Mouse (Mus musculus): ENCODE data around the gene Traf2. TPM values are rescaled to one million over a fixed set of nuclear protein-coding genes. Genes with fewer than 3 reads are reported as not detected.
A peak's percentile ranks its signal among the peaks of the same experiment; 100 is the strongest.
"Not testable (repeated sequence)": the region's sequence is repeated elsewhere in the genome, so short reads cannot be mapped to it uniquely, and the experiment has no call there.

Gene Traf2
- total RNA-seq, 4 experiments from 2014 or later = 12.0 to 18.8 (median 15.2) TPM

DNA sequence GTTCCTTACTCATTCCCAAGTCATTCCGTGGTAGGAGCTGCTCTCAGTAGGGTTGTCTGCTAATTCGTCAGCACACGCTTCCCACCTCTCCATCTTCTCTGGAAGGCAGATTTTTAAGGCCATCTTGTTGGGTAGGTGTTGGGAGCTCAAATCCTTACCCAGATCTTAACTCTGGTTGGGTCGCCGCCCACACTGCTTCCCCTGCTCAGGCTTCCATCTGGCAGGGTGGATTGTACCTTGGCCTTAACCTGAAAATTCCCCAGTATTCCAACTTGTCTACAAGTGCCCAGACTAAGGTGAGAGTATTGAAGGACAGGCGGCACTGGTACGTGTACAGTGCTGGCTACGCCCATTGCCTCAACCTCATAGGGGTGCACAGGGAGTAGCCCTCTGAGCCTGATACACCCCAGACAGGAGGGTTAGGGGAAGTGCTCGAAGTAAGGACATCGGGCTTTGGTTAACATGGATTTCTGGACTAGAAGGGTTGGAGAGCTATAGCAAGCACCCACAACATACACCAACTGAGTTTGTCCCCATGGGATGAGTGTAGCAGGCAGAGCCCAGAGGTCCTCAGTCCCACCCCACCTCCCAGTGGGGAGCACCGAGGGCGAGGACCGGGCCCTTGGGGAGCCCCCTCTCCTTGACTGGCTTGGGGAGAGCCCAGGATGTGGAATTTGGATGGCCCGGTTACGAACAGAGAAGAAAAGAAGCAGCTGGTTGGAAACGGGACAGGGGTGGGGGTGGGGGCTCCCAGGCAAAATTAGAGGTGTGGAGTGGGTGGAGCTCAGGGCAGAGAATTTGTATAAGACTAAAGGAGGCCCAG, 29.5 kb upstream of the Traf2 start:
- no peak for DNase-seq (ENCODE audit: low spot score in 2 of 2)

DNA sequence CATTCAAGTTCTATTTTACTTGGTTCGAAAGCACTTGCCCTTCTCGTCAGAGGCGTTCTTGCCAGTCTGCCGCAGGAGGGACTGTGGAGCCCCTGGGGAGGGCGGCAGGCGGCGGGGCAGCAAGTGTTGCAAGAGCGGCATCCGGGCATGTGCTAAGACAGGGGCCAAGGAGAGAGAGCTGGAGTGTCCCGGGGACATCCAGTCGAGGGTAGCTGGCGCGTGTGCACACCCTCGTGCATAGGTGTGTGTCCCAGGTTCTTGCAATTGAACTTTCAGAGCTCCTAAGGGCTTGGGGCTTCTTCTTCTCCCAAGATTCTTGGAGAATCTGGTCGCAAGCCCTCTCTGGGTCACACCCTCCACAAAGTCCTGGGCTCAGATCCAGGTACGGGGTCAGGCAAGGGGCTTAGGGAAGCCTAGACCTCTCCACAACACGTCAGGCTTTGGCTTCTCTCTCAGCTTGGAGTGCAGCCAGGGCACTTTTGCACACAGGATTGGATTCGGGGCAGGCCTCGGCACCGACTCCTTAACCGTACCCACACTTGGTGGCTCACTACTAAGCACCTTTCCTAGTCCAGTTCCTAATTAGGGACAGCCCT, 28.8 kb upstream of the Traf2 start:
- DNase-seq (ENCODE audit: low spot score in 2 of 2) = no peak

DNA sequence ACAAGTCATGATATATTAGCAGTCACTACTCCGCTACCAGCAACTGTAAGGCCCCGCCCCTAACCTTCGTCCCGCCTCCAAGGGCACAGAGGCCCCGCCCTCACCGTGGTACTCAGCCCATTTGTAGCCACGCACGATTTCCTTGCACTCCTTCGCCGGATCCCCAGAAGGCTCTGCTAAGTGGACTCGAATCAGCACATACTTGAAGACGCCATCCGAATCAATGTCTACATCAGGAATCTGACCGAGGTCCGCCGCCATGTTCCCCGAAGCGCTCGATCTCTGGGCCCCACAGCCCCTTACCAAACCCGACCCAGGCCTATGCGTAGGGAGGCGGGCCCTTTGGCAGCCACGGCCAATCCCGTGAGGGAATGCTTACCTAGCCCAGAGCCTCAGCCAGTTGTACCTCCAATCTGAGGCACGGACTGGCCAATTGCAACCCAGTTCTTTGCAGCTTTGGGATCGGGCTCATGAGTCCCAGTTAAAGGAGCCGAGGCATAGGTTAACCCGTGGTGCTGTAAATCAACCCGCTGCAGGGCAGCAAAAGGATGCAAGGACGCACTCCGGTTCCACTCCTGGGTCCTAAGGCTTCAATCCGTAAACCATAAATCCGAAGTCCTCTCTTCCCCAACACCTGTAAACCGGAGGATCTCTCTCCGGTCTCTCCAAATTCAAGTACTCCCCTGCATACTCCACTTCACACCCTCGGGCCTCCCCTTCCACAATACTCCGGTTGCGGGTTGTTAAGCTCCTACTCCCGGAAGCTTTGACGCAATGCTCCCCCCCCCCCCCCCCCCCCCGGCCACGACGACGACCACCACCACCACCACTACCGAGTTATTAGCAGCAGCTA, 28.1 kb upstream of the Traf2 start, which contains the start of the genes Mamdc4 and Phpt1:
TSS of gene Mamdc4 (minus strand) at position 267 of the 853 bp plus-strand sequence.
TSS of gene Phpt1 (minus strand) at position 646 of the 853 bp plus-strand sequence.
- DNase-seq (ENCODE audit: low spot score in 2 of 2) = peak; percentile 96 to 98

DNA sequence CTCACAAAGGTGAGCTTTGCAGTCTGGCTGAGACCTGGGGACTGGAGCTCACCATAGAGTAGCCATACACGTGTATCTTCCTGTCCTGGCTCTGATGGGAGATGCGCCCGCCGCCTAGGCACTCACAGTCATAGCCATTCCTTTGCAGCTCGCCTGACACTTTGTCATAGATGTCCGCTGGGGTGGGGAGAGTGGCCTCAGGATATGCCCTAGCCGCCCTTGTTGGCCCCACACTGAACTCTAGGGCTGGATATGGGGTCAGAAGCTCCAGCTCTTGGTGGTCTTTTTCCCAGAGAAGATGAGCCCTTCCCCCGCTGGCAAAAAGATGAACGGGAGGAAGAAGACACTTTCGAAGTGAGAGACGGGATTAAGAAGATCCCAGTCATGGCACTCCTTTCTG, 27.4 kb upstream of the Traf2 start:
- no peak for DNase-seq (ENCODE audit: low spot score in 2 of 2)

DNA sequence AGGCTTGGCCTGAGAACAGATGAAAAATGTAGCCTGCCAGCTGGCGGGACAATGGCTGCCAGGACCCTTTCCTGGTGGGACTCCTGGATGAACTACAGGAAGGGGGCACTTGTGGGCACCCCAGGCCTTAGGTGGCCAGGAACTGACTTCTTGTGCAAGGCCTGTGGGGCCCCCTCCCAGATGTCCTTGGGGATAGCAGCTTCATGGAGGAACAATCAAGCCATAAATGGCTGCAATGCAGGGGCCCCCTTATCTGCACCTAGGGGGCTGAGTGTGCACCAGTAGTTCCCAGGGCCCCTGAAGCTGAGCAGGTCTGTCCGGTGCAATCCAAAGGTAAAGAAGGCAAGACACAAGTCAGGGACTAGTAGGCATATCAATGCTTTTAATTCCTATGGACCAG, 26.3 kb upstream of the Traf2 start:
- DNase-seq (ENCODE audit: low spot score in 2 of 2) = no peak

DNA sequence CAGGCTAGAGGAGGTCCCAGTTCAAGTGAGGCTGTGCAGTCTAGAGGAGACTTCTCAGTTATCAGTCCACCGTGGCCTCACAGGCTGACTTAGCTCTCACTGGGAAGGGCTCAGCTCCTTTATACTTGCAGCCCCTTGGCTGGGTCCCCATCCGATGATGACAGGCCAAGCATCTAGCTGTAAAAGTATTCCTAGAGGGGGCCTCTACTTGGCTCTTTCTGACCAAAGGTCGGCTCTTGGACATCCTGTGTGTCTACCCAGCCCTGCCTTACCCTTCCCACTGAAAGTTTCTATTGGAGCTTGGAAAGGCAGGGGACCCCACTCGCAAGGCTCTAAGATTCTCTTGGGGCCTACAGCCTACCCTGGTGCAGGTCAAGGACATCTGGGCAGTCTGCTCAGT, 24.5 kb upstream of the Traf2 start:
- no peak for DNase-seq (ENCODE audit: low spot score in 2 of 2)

DNA sequence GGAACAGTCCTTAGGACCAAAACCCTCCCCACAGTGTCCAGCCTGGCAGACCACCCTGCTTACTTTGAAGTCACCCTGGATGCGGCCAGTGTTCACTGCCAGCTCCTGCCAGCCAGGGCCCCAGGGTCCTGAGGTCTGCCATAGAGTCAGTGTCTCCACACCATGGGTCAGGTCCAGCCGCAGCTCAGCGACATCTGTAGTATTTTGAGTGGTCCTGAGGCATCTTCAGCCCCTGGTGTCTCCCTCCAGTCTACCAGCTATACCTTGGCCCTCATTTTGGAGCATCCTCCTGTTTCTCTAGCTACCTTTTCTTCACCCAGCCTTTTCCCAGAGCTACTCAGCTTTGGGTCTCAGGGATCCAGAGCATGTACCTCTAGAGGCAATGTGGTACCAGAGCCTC, 22.6 kb upstream of the Traf2 start:
- DNase-seq (ENCODE audit: low spot score in 2 of 2) = no peak

DNA sequence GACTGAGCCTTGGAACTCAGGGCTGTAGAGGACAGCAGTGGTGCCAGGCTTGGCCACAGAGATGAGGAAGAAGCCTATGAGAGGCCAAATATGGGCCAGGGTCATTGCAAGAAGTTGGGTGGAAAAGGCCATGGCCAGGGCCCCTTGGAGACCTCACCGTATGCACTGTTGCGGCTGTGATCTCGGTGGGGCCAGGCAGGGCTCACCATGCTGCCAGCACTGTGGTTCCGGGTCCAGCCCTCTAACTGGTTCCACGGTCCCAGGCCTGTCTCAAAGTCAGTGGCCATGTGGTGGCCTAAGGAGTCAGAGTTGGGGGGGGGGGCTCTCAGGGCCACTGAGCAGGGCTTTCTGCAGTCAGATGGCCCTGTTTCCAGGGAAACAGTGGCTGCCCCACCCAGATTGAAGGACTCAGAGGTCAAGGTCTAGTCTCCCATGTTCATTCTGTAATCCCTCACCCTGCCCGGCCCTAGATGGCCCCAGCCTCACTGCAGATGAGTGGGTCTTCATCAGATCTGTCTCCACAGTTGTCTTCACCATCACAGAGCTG, 21.8 kb upstream of the Traf2 start:
- DNase-seq (ENCODE audit: low spot score in 2 of 2) = no peak

DNA sequence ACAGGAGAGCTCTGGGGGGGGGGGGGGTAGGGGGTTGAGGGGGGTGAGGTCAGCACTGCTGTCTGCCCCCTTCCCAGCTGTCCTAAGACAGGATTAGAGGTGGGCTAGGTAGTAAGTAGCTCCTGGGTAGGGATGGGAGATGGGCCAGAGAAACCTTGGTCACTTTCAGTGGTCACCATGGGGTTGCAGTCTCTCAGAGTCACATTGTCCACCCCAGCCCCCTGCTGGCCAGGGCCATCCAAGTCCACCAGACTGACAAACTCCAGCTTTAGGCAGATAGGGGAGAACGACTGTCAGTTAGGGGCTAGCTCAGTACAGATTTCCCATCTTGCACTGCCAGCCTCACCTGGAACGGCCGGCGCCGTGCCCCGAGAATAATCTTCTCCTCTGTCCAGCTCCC, 19.8 kb upstream of the Traf2 start:
- DNase-seq (ENCODE audit: low spot score in 2 of 2) = no peak

DNA sequence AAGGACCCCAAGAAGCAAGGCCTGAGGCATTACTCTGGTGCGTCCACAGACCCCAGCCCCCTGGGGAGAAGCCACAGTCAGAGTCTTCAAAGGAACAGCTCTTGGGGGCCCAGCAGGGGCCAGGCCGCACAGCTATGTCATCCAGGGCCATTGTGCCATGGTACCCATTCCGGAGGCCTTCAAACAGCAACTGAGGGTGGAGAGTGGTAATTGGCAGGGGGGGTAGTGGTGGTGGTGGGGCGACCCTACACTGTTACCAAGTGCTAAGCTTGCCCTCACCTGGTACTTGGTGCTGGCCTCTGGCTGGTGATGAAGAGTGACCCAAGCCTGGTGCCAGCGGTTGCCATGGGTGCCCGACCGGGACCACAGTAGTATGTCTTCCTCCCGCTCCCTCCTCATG, 19.0 kb upstream of the Traf2 start:
- DNase-seq (ENCODE audit: low spot score in 2 of 2) = no peak

DNA sequence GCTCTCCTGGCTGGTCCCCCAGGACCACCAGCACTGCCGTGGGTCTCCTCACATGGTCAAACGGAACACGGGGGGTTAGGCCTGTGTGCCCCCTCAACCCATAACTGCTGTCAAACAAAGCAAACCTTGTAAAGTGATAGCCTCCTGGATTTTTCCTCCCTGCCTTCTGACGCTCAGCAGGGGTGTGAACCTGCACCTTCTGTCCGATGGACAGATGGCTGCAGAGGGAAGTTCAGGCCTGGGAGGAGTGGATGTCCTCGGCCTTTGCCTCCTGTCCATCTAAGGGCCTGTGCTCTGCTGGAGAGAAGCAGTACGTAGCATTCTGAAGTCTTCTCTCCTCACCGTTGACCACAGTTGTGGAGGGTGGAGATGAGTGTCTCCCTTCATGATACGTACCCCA, 15.2 kb upstream of the Traf2 start:
- no peak for DNase-seq (ENCODE audit: low spot score in 2 of 2)

DNA sequence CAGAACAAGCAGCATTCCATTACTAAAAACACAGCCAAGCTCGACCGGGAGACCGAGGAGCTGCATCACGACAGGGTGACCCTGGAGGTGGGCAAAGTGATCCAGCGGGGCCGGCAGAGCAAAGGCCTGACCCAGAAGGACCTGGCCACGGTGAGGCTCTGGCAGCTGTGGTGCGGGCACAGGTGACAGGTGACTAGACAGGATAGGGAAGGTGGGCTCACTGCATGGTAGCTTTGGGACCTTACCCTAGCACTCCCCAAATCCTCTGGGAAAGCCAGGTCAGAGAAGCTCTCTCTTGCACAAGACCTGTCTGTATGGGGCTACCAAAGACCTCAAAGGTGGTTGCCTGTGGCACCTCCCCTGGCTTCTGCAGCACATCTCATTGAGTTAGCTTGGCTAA, 13.8 kb upstream of the Traf2 start:
- DNase-seq (ENCODE audit: low spot score in 2 of 2) = no peak

DNA sequence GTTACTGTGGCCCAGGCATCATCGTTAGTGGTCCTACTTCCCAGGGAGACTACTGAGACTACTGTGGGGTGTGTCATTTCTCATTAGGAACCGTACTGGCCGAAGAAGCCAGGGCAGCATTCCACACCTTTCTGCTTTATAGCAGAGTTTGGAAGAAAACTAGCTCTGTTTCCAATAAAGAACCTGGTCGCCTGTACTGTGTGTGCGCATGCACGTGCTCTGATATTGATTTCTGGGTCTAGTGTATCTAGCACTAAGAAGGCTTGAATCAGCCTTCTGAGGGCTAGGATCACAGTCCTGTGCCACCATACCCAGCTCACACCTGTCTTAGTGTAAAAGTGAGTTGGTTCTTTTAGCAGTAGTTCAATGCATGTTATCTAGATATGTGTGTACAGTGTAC, 12.0 kb upstream of the Traf2 start:
- no peak for DNase-seq (ENCODE audit: low spot score in 2 of 2)

DNA sequence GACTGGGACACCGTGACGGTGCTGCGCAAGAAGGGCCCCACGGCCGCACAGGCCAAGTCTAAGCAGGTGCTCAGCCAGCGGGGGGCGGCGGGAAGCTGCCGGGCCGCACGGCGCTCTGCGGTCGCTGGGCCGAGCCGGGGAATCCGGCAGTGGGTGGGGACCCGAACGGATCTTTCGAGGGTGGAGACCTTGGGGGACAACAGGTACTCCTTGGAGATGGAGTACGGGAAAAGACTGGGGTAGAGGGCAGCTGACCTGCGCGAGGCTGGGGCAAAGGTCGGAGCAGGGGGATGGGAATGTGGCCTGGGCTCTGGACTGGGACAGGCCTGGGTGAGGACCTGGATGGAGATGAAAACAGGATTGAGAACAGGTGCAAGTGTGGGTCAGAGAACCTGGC, 11.2 kb upstream of the Traf2 start:
- DNase-seq (ENCODE audit: low spot score in 2 of 2) = no peak

DNA sequence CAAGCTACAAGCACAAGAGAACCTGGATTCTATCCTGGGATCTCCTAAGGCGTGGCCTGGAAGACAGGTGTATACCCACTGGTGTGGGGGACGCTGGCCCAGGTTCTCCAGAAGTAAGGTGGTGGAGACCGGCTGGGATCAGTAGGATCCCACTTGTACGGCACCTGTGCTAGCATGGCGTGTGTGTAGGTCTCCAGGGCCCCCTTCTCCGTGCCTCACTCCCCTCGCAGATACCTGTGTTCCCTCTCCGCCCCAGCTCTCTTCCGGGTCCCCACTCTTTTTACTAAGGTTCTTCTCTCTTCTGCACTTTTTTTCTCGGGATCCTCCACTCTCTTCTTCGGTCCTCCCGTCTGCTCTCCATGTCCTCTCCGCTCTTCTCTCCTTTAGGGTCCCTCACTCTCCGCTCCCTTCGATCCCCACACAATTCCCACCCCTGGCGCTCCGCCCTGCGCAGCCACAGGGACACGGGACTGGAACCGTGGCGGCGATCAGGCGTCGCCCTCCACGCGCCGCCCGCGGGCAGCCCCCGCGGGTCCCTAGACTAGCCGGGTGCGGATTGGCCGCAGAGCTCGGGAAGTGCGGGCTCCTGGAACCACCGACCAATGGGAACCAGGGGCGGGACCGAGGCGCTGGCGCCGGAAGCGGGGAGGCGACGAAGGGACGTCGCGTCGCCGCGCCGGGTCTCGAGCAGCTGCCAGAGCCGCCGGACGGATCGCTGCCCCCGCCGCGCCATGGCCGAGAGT, 10.7 kb upstream of the Traf2 start, which contains the start of gene Edf1:
TSS of gene Edf1 (plus strand) at position 627 of the 743 bp plus-strand sequence.
- DNase-seq (ENCODE audit: low spot score in 2 of 2) = peak; percentile 89 to 94

DNA sequence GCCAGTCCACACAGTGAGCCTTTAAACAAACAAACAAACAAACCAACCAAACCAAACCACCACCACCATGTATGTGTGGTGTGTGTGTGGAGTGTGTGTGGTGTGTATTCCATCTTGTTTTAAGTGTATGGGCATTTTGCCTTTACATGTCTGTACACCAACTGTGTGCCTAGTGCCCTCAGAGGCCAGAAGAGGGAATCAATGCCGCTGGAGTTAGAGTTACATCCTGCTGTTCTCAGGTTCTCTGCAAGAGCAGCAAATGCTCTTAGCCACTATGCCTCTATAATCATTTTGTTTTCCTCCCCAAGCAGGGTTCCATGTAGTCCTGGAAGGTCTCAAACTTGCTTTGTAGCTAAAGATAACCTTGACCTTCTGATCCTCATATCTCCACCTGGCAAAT, 9.6 kb upstream of the Traf2 start:
- DNase-seq (ENCODE audit: low spot score in 2 of 2) = no peak

DNA sequence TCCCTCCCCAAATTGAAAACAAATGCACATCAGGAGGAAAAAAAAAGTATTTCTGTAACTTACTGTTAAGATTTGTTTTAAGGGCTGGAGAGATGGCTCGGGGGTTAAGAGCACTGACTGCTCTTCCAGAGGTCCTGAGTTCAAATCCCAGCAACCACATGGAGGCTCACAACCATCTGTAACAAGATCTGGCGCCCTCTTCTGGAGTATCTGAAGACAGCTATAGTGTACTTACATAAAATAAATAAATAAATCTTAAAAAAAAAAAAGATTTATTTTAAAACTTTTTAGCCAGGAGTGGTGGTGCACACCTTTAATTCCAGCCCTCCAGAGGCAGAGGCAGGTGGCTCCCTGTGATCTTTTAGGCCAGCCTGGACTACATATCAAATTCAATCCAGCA, 8.7 kb upstream of the Traf2 start:
- not testable (repeated sequence) for DNase-seq (ENCODE audit: low spot score in 2 of 2)

DNA sequence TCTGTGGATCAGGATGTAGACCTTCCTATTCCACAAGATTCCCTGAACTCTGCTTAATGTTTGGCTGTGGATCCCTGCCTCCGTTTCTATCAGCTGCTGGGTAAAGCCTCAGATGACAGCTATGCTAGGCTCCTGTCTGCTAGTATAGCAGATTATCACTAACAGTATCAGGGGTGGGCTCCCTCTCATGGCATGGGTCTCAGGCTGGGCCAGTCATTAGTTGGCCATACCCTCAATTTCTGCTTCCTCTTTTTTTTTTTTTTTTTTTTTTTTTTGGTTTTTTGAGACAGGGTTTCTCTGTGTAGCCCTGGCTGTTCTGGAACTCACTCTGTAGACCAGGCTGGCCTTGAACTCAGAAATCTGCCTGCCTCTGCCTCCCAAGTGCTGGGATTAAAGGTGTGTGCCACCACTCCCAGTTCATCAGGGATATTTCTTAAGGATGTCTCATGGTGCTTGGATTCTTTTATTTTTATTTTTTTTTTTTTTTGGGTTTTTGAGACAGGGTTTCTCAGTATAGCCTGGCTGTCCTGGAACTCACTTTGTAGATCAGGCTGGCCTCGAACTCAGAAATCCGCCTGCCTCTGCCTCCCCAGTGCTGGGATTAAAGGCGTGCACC, 6.5 kb upstream of the Traf2 start:
- not testable (repeated sequence) for DNase-seq (ENCODE audit: low spot score in 2 of 2)

DNA sequence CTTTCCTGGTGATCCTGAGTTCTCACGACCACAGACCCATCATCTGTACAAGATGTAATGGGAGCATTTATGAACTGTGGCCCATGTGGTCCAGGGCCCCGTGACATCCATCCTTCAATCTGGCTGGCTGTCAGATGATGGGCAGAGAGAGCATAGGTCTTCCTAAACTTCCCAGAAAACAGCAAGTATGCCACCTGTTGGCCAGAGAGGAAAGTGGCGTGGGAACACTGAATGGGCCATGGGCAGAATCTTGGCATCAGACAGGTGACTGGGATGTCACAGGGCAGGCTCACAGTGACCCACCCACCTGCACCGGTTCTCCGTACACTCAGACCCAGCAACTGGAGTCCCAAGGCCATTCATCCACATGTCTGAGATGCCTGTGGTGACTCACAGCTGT, 4.4 kb upstream of the Traf2 start:
- DNase-seq (ENCODE audit: low spot score in 2 of 2) = peak; percentile 41 to 58
